Mouse (Mus musculus) limb, embryonic 13.5 days (tissue): Measurements from ENCODE around the gene Olfr6. TPM values are rescaled to one million over a fixed set of nuclear protein-coding genes. Genes with fewer than 3 reads are reported as not detected.

Experiments used
- polyA plus RNA-seq: library from polyadenylated mRNA; unstranded; fragments of >200 nt; fragmentation: Nextera tagmentation; extraction: Ambion mirVana; gene quantifications from 2 replicates; pipeline ENCODE4 v1.2.1, GENCODE M21; 2015

Olfr6 gene
- polyA plus RNA-seq, 1 experiment from 2014 or later = not detected

Other genes with a start within 250 kb of the Olfr6 start
- not detected in 2 replicates for gene Olfr695, start 247.5 kb downstream of the Olfr6 start, polyA plus RNA-seq
- not detected in 2 replicates for gene Olfr697, start 221.5 kb downstream of the Olfr6 start, polyA plus RNA-seq
- gene Olfr698, start 208.5 kb downstream of the Olfr6 start, polyA plus RNA-seq = not detected in 2 replicates
- gene Olfr699, start 170.7 kb downstream of the Olfr6 start, polyA plus RNA-seq = not detected in 2 replicates
- gene Olfr700, start 155.1 kb downstream of the Olfr6 start, polyA plus RNA-seq = not detected in 2 replicates
- not detected in 2 replicates for gene Olfr701, start 149.8 kb downstream of the Olfr6 start, polyA plus RNA-seq
- gene Olfr702, start 130.0 kb downstream of the Olfr6 start, polyA plus RNA-seq = not detected in 2 replicates
- gene Olfr703, start 120.6 kb downstream of the Olfr6 start, polyA plus RNA-seq = not detected in 2 replicates
- not detected in 2 replicates for gene Olfr704, start 100.8 kb downstream of the Olfr6 start, polyA plus RNA-seq
- gene Olfr705, start 87.0 kb downstream of the Olfr6 start, polyA plus RNA-seq = not detected in 2 replicates
- not detected in 2 replicates for gene Olfr706, start 75.8 kb downstream of the Olfr6 start, polyA plus RNA-seq
- gene Olfr707, start 62.7 kb downstream of the Olfr6 start, polyA plus RNA-seq = not detected in 2 replicates
- gene Olfr1532-ps1, start 55.9 kb downstream of the Olfr6 start, polyA plus RNA-seq = not detected in 2 replicates
- gene Olfr709-ps1, start 31.7 kb downstream of the Olfr6 start, polyA plus RNA-seq = not detected in 2 replicates
- not detected in 2 replicates for gene Olfr710, start 15.6 kb downstream of the Olfr6 start, polyA plus RNA-seq
- not detected in 2 replicates for gene Olfr711, start 11.5 kb upstream of the Olfr6 start, polyA plus RNA-seq
- not detected in 2 replicates for gene Olfr2, start 42.1 kb upstream of the Olfr6 start, polyA plus RNA-seq
- gene Olfr713, start 67.2 kb upstream of the Olfr6 start, polyA plus RNA-seq = not detected in 2 replicates
- gene Olfr714, start 107.0 kb upstream of the Olfr6 start, polyA plus RNA-seq = not detected in 2 replicates
- not detected in 2 replicates for gene Olfr17, start 129.3 kb upstream of the Olfr6 start, polyA plus RNA-seq
- not detected in 2 replicates for gene Olfr715b, start 146.4 kb upstream of the Olfr6 start, polyA plus RNA-seq
- gene Olfr715, start 167.1 kb upstream of the Olfr6 start, polyA plus RNA-seq = not detected in 2 replicates
- gene Olfr716, start 174.4 kb upstream of the Olfr6 start, polyA plus RNA-seq = not detected in 2 replicates
- not detected in 2 replicates for gene Nlrp14, start 203.1 kb upstream of the Olfr6 start, polyA plus RNA-seq
- not detected in 2 replicates for gene Rbmxl2, start 245.5 kb upstream of the Olfr6 start, polyA plus RNA-seq